Mouse (Mus musculus): ENCODE measurements around the gene Tkfc.

DNA sequence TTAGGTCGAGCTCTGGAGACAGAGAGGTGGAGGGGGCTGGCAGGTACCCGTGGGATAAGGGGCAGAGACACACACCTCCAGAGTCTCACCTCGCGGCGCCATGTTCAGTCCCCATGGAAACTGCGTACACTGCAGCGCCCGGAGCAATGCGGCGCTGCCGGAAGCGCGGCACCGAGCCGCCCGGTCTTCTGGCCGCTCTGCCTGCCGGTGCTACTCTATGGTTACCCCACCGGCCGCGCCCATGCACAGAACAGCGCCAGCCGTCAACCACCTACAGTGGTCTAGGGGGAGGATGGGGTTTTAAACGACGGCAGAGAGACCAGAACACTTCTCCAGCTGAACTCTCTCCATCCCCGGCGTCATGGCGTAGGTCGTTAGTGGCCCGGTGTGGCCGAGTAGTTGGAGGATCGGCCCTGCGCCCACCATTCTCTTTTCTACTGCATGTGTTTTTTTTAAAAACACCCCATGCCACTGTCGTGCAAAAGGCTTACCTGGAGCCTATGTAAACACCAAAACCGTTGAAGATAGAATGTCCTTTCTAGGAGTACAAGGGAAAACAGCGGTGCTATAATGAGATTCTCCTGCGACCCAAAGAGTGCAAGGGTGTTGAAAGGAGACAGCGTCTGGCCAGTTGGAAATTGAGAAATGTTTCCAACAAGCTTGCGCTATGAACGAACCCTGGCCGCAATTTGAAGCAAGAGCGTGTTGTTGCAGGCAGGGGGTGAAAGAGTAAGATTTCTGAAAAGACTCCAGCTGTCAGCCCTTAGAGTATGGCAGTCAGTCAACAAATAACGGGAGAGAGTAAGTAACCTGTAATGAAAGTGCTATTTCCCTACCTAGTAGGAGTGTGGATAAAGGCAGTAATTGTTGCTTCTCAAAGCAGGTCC is 49.6 kb downstream of the Tkfc start, which contains the start of gene Tmem216:
- TF ChIP-seq CTCF (conservative IDR thresholded peaks at IDR 0.05; ENCODE audit: low read length) = no peak
- no peak for TF ChIP-seq POU5F1 (IDR thresholded peaks at IDR 0.05; ENCODE audit: borderline replicate concordance, low read length)
- TF ChIP-seq NANOG (IDR thresholded peaks at IDR 0.05; ENCODE audit: borderline replicate concordance, low read length) = no peak
